Mouse (Mus musculus): ENCODE measurements at regions not wholly inside any gene's neighbourhood (a gene's known extent, or its start where the extent isn't known, plus 50 kb on each side); places are given as distances from the start of the nearest gene placed in this dataset.

GRCm38 (mm10) chr2:106538329-106538728 is 154.7 kb upstream of the Mpped2 start:
- no peak for DNase-seq (ENCODE audit: low spot score in 2 of 2)

- no peak for DNase-seq (ENCODE audit: low spot score in 2 of 2)
Measured at GRCm38 (mm10) chr2:106540176-106540575, 152.9 kb upstream of the Mpped2 start.

GRCm38 (mm10) chr2:106547117-106547516 is 146.0 kb upstream of the Mpped2 start:
- DNase-seq (ENCODE audit: low spot score in 2 of 2): peak; percentile 5 to 23

GRCm38 (mm10) chr2:106553666-106554065 is 139.4 kb upstream of the Mpped2 start:
- no peak for DNase-seq (ENCODE audit: low spot score in 2 of 2)

GRCm38 (mm10) chr2:106561571-106562090 is 131.4 kb upstream of the Mpped2 start:
- DNase-seq (ENCODE audit: low spot score in 2 of 2): no peak

GRCm38 (mm10) chr2:106570226-106570625 is 122.8 kb upstream of the Mpped2 start:
- no peak for DNase-seq (ENCODE audit: low spot score in 2 of 2)

DNA sequence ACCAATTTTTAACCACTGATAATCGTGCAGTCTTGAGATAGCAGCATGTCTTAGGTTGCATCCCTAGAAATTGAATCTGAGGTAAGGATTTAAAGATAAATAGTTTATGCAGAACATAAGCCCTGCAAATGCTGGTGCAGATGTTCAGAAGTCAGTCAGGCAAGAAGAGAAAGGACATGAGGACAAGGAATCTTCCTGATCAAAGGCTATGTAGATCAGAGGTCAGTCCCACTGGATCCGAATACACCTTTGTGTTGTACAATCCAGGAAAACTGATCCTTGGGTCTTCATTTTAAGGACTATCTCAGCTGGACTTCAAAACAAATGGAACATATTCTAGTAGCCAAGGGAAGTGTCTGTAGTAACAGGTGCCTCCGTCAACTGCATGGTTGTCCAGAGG is 121.7 kb upstream of the Mpped2 start:
- no peak for DNase-seq (ENCODE audit: low spot score in 2 of 2)

- DNase-seq (ENCODE audit: low spot score in 2 of 2): no peak
Measured at GRCm38 (mm10) chr2:106571913-106572312, 121.2 kb upstream of the Mpped2 start.

DNA sequence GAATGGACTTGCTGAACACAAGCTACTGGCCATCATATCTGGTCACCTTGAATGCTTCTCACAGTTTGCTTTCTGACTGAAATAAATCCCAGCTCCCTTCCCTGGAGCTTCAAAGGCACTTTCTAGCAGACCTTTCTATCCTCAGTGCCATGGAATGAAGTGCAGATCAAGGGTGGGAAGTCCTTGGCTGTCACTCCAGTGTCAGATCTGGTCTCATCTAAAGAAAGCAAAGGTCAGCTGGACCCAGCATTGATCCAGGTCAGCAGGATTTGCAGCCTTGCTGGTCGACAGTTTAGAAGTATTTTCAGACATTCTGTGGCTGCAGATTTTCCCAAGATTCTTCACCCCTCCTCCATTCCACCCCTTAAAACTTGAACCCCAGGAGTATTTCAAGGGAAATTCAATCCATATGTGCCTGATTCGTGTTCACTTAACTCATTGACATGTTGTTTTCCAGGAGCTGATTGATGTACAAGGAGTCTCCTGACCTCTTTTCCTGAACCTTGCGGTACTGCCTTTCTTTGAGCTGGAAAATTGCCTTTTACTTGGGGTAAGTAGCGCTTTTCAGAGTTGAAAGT is 116.2 kb upstream of the Mpped2 start:
- no peak for DNase-seq (ENCODE audit: low spot score in 2 of 2)

DNA sequence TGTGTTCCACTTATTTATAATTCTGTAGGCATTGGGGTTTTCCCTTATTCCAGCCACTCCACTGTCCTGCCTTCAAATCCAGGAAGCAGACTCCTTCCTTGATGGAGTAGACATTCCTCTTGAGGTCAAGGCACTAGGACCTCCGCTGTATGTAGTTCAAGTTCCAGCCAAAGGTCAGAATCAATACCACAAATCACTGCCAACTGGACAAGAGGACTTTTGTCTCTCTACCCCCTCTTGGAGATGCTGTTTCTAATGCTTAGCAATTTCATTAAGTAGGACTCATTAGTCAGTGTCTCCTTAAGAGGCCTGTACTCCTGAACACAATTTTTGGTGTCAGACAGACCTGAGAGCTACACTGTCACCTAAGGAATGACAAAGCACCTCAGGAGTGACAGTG is 115.0 kb upstream of the Mpped2 start:
- no peak for DNase-seq (ENCODE audit: low spot score in 2 of 2)

DNA sequence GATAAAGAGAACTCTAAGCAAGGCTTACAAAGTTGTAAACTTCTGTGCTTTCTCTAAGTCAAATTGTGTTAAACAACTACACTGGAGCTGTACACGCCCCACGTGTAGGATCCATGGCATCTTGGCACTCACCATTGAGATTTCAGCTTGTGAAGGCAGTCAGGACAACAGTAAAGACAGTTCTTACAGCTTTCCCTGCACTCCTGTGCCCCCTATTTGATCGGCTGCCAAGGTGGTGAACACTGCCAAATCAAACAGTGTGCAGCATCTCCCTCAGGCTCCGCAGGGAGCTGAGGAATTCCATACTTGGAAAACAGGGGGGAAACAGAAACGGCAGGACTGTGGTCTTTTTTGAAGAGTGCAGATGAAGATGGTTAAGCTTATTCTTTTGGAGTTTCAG is 112.4 kb upstream of the Mpped2 start:
- no peak for DNase-seq (ENCODE audit: low spot score in 2 of 2)

DNA sequence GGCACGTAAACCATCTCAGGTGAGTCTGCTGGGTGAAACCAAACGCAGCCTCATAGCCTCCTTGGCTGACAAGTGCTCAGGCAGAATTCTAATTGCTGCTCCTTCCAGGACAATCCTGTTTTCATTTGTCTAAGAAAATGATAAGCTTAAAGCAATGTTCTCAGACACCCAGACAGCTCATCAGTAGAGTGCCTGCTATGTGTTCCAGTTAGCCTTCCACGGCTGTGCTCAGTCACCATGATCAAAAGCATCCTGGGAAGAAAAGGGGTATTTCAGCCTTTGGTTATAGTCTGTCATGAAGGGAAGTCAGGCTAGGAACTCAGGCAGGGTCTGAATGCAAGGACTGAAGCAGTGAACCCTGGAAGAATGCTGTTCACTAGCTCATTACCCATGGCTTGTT is 71.8 kb upstream of the Mpped2 start:
- no peak for DNase-seq (ENCODE audit: low spot score in 2 of 2)

DNA sequence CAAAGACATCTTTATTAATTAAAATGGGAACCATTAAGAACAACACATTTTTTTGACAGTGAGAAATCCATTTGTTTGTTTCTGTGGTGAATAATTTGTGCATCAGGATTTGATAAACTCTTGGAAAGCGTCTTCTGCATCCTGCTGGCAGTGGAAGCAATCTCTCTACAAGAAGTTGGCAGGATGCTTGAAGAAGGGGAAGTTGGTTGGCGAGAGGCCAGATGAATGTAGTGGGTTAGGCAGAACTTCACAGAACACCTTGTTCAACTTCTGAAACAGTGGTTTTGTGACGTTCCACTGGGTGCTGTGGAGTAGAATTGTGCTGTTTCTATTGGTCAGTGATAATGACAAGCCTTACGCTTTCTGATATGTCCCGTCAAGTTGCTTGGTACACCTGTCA is 70.7 kb upstream of the Mpped2 start:
- no peak for DNase-seq (ENCODE audit: low spot score in 2 of 2)

- no peak for DNase-seq (ENCODE audit: low spot score in 2 of 2)
Measured at GRCm38 (mm10) chr2:106623680-106624079, 69.4 kb upstream of the Mpped2 start.

DNA sequence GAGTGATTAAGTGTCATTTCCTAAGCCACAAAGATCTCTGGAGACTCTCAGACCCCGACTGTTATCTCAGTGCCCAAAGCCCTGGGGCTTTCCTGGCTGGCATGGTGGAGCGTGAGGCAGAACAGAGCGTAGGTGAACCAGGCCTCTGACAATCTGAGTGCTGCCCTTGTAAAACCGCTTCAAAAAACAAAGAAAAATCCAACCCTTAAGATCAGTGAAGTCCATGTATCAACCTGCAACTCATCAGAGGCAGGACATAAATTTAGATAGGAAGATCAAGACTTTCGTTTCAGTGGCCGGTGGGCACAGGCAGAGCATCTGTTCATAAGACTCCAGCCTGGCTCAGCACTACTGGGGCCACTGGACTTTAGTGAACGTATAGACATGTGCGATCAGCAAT is 61.1 kb upstream of the Mpped2 start:
- DNase-seq (ENCODE audit: low spot score in 2 of 2): no peak
